Mouse (Mus musculus) heart, adult 9 months (tissue): ENCODE measurements at regions not wholly inside any gene's neighbourhood (a gene's known extent, or its start where the extent isn't known, plus 50 kb on each side); places are given as distances from the start of the nearest gene placed in this dataset.
"Not testable (repeated sequence)": the region's sequence is repeated elsewhere in the genome, so short reads cannot be mapped to it uniquely, and the experiment has no call there.

Experiments
- DNase-seq, 2 experiments: peaks; one replicate each; pipeline ENCODE4 v3.0.0; 2022; ENCODE audit warnings: low spot score in 2 of 2

DNA sequence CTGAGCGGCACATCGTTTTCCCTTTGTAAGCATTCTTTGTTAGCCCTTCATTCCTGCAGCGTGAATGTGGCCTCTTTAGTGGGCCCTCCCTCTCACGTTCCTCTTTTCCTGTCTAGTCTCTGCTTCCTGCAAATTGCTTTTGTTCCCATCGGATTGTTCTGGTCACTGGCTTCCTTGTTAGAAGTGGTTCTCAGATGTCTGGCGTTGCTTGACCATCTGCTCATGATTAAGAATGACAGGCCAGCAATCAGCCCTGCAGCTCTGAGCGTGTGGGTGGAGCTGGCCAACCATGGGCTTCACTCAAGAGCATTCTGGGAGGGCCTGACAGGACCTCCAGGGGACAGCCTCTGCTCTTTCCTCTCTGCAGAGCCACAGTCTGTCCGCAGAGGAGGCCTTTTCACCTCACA, 297.5 kb downstream of the Eipr1 start:
- DNase-seq = no peak

GRCm38 (mm10) chr12:29049801-29050200, 298.2 kb downstream of the Eipr1 start:
- DNase-seq = no peak

DNA sequence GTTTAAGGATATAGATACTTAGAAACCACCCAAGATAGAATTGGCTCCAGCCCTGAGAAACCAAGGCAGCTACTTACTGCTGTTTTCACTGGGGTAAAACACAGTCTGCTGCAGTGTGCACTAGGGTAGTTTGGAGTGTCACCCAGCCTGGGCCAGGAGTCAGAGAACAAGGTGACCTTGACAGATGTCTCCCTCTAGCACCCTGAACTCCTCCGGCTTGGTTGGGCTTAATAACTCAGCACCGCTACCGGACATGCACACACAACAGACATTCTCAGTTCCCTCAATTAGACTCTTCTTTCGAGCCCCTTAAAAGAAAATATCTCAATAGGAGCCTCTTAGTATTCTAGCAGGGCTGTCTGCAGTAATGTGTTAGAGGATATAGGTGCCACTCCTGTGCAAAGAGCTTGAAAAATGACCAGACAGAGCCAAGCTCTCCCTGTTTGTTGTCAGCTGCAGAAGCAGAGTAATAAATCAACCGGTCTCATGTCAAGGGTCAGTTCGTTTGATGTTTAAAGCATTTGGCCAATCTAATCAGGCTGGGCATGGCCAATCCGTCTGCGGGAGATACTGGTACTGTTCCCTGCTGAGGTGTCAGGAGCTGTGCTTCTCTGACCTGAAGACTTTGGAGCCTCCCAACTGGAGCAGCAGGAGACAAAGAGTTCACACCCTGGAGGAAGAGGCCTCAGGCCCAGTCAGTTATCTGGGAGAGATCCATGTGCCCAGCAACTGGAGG, 299.1 kb downstream of the Eipr1 start:
- DNase-seq = no peak

DNA sequence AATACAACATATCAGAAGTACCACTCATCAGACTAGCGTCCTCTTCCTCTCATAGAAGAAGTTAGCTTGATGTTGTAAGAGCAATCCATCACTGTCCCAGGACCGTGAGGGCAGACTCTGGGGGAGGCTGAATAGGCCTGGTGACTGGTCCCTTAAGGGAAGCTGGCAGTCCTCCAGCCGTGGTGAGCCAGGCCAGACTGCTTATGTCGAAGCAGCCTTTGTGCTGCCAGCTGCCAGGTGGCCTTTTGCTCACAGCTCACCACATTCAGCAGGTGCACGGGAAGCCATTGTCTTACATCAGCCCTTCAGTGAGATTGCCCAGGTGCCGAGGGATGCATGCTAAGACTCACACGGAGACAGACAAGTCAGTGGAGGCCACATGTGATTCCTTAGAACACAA, 302.8 kb downstream of the Eipr1 start:
- DNase-seq = no peak

DNA sequence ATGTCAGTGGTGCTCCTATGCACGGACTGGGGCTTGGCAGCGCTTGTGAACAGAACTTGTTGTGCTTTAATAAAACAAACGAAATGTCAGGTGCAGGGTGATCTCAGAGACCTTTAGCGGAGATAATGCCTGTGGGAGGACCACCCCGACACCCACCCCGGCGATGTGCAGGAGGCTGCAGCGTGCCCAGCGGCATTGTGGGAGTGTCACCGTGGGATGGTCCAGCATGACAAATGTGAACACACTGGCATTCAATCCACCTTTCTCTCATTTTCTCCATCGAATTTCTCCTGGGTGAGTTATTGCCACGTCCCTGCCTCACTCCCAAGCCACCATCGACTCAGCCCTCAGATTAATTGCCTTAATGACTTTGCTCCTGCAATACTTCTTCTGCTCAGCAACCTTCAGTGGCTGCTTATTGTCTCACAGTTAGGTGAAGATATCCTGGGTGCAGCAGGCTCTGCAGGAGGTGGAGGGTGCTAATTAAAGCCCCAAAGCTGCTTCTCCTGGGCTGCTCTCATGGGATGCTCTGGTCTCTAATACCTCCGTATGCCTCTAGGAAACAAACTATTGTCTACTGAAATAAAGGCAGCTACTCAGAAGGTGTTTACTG, 310.5 kb downstream of the Eipr1 start:
- DNase-seq = no peak

- DNase-seq = no peak
These were observed 311.2 kb downstream of the Eipr1 start for GRCm38 (mm10) chr12:29062801-29063200.

- no peak for DNase-seq
These were observed 316.6 kb downstream of the Eipr1 start for GRCm38 (mm10) chr12:29068180-29068579.

DNA sequence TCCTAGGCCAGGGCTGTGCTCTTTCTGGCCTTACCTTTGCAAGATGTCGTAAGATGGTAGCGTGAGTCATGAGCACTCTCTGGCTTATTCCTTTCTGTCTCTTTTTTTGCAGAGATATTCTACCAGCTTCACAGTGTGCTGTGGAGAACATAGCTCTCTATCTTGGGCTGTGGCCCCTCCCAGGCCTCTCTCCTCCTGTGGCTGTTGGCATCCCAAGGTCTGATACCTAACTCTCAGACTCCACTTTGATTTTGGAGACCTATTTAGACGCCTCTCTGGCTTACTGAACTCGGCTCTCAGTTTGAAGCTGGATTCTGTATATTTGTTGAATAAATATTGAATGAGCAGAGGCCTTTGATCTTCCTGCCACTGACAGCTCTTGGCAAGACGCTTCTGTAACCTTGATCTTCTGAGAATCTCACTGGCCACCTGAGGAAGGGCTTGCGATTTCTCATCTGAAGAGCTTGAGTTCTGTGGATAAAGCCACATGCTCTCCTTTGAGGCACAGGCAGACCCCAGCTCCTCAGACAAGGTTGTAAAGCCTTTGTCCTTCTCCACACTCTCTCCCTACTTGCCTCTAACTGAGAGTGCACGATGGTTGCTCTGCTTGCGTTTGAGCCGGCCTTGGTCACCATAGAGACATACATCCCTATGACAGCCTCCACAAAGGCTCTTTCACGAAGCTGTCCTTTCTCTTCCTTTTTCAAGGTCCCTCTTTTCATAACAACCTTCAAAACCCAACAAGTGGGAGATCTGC, 323.7 kb downstream of the Eipr1 start:
- DNase-seq = no peak

GRCm38 (mm10) chr12:29076606-29077005, 325.0 kb downstream of the Eipr1 start:
- DNase-seq = no peak

DNA sequence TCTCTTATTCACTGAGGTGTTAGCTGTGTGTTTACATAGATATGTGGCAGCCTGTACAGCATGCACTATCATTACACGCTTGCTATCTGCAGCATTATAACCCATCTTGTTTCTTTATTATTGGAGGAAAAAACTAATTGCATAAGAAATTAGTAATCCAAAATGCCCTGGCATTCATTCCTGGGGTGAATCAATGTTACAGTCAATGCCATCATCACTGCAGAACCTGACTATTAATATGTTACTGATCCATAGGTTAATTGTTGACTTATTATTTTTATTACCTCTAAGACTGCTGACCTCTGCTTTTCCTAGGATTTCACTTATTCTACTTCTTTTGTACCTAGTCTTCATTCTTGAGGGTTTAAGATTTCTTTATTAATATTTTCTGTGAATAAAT, 327.4 kb downstream of the Eipr1 start:
- DNase-seq = no peak

- DNase-seq = no peak
These were observed 332.0 kb downstream of the Eipr1 start for GRCm38 (mm10) chr12:29083426-29084221.

DNA sequence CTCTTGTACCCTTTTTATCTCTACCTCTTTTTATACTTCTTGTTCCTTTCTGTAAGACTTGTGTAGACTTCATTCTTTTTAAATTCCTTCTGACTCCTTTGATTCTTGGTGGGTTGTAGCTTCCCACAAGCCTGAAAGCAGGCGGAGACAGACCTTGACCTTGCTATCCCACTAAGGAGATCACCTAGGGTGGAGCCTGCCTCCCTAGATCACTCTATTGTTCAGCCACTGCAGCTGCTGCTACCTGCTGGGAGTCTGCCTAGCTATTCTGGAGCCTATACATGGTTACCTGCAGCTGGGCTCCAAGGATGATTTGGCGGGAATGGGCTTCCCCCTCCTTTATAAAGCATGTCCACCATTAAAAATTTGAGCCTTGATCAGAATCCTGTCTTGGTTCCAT, 335.6 kb downstream of the Eipr1 start:
- not testable (repeated sequence) for DNase-seq

DNA sequence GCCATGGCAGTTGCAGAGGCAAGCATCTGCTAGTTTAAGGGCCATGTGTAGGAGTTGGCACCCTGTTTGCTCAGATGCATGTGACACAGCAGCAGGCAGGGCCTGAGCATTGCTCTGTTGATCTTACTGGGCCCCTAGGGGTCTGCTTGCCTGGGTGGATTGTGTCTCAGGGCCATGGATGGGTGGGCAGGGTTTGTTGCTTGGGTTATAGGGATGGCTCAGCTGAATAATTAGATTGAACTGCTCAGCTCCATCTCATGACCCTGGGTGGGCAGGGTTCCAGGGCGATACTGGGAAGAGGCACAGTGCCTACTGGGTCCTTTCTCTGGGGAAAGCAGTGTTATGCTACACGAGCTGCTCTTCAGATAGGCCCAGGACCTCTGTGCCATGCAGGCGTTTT, 338.0 kb downstream of the Eipr1 start:
- no peak for DNase-seq

DNA sequence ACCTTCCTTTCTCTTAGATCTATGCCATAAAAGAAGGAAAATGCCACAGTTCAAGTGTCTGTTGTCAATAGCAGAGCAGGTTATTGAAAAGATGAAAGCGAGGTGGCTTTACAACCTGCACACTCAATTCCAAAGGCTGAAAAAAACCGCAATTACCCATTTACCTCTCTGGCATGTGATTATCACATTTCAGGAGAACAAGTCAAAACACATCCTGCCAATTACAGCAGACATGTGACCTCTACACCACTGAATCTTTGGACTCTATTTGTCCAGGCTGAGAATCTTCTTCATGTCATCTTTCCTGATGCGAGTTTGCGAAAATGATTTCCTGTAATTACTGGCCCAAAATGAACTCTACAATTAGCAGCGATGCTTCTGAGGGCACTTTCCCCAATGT, 338.8 kb downstream of the Eipr1 start:
- DNase-seq = no peak

DNA sequence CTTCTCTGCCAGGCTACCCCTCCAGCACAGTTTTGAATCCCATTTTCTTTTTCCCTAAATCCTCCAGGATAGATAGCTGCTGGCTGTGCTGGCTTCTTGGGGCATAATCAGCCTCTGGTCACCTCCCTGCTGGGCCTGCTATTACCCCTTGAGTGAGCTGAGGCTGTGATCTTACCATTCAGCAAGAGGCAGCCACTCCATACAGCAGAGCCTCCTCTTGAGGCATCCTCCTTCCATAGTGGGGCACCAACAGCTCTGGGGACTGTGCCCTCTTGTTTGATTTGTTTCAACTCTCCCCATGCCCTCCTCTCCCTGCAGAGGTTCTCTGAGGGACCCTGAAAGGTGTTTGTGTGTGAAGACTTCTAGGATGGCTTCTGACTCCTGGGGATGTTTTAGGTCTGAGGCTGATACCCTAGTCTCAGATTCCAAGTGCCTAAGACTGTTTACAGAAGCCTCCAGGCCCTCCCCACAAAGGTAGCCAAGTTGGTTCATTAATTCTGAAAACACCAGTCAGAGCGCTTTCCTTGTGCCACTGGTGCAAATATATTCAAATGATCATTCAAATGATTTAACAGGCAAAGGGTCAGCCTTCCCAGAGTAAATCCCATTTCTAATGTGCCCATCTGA, 343.9 kb downstream of the Eipr1 start:
- no peak for DNase-seq

DNA sequence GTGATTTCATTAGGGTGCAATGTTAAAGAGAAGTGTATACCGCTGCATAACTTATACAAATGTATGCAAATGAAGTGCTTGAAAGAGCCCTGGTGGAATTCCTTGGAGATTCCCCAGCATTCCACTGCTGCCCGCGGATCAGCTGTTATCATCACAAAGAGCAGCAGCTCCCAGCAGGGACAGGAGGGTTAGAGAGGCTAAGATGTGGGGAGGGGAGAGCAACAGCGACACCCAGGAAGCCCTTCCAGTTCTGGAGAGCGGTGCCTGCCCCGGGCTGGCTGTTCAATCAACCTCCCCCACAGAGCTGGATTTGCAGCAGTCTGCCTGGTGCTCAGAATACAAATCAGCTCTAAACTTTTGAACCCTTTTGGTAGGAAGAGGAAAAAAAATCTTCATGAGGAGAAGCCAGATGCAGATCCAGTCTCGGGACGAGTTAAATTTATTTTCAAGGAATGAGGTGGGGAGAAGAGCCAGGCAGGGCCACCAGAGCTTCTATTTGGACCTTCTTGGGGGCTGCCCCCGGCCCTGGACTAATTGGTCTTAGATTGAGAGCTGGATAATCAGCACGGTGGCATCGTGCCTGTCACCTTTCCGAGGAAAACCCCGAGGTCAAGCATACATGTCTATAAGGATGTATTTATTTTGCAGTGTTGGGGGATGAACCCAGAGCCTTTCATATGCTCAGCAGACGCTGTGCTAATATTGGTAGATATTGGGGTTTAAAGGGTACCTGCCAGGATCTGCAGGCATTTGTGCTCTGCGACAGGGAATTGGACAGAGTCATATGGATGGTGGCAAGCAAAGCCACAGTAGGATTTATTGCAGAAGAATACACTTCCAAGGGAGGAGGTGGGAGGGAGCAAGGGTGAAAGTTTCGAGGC, 344.7 kb downstream of the Eipr1 start:
- DNase-seq = no peak

DNA sequence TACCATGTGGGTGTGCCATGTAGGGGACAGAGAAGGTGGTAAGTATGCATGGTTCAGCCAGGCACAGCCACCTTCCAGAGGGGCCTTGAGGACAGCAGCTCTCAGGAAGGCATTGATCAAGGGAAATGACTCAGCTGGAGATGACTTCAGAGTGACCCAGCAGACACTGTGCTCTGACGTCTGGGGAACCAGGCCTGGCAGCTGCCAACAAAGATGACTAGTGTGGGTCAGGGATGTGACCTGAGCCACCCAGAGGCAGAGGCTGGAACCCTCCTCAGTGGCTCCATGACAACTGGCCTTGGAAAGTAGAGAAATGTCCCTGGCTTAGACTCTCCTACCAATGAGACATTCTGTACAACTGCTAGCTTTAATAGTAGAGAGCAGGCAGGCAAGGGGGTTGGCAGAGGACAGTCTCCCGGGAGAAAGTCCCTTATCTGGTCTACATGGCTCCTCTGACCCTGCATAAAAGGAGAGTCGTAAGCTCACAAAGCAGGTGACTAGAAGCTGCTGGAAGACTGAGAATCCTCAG, 348.5 kb downstream of the Eipr1 start:
- DNase-seq = no peak

DNA sequence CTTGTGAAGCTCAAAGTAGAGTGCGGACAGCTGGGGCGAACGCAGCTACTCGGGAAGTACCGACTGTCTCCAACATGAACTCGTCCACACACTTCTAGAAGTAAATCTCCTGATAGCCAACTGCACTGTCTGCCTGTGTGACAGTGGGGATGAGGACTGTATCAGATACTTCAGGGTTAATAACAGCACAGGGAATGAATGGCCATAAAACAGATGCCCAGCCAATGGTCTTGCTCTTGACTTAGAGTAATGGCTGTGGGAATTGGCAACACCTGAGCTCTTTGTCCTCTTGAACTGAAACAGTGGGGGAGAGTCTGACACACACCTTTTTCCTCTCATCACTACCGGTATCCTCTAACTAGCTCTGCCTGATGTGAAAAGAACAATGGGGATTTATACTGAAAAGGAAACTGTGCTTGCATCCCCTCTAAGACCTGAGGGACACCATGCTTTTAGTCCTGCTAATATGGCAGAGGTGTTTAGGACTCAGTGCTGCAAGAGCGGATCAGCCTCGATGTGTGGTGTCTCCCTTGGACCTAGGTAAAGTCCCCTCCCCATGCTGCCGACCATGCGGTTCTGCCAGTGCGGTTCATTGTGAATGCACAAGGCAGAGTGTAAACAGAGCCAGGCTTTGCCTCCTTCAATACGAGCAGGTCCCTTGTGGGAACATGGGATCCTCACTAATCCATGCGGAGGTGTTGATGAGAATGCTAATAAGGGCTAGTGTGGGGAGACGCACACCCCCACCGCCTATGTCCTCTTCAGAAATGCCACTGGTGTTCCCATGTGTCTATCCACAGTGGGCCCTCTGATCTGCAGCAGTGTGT, 355.5 kb downstream of the Eipr1 start:
- no peak for DNase-seq

GRCm38 (mm10) chr12:29107720-29108051, 356.1 kb downstream of the Eipr1 start:
- no peak for DNase-seq

- no peak for DNase-seq
These were observed 366.7 kb downstream of the Eipr1 start for GRCm38 (mm10) chr12:29118336-29118735.
